Mouse (Mus musculus) kidney, adult 8-10 months (tissue): ENCODE results near the gene Gal.

Experiments
- DNase-seq, 2 experiments: peaks; one replicate each; pipeline ENCODE4 v3.0.0; 2022

The Gal gene

DNA sequence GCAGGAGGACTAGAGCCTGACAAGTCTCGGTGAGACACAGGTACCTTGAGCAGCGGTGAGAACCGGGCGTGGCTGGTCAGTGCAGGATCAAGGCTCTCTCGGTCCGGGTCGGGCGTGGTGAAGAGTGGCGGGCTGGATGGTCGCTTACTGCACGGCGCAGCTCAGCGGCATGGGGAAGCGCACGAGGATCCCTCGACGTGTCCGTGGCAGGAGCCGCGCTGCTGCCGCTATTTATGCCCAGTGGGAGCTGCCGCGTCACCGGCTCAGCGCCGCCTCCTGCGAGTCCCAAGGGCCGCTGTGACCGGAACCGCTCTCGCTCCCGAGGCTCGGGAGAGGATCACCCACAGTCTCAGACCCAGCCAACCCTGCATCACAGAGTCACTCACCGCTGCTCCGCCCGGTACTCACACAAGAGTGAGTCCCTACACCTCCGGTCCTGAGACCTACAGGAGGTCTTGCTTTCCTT is at the start of gene Gal:
Gal (minus strand) TSS at position 277 of the 466 bp plus-strand sequence.
- DNase-seq, result peak in 1 of 2 experiments; percentile 2

DNA sequence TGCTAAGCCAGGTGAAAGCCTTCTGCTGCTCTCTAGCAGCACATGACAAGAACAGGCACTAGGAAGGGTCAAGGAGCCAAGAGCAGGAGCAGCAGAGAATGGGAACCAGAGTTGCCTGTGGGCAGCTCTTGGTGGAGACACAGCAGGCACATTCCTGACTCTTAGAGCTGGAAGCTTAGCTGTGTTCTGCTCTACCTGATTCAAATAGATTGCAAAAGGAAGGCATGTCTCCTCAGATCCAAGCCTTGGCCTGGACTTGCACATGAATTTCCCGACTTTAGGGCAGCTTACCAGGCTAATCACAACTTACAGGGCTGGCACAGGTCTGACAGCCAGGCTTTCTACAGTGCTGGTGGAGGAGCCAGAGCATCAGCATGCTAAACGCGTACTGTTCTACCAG is 45.6 kb upstream of the Gal start:
- DNase-seq, result no peak

DNA sequence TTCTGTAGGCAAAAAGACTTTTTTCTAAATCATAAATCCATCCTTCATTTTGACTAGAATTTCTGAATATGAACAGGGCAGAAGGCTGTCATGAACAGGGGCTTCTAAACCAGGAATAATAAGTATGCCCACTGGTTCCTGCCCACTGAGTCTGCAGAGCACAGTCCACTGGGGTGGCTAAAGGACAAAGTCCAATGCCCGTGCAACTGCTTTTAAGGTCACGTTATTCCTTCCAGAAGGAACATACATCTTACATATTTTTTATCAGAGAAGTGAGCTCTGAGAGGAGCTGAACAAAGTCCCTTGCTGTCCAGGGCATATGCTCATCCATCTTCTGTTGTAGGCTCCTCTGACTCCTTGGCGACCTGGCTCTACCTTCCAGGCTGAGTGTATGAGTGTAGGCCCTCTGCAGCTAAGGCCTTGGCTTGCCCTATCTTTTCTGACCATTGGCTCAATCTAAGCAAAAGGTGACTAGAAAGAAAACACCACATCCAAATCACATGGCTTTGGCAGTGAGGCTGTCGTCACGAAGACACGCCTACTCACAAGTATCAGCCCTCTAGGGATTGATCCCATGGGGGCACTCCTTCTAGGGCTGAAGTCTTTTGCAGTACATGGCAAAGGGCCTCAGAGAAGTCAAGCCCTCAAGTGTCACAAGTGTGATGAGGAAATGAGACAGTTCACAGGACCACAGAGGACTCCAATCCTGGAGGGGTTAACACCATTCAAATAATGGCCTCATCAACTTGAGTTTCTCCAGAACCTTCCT is 44.2 kb upstream of the Gal start:
- DNase-seq, result peak in 1 of 2 experiments; percentile 28

DNA sequence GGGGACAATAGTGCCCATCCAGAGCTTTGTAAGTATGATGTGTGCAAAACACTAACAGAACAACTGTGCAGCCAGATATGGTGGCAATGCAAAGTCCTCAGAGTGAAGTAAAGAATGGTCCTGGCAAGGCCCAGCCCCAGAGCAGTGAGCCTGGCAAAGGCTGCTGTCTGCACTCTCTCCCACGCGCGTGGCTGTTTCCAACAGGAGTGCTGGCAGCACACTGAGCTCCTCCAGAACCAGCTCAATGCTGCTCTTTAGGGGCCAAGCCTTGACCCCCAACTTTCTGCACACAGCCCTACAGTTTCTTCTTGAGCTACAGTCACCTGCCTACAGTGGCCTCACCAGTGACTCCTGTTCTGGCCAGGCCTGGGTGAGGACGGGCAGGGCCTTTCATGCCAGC is 43.4 kb upstream of the Gal start:
- no peak for DNase-seq

DNA sequence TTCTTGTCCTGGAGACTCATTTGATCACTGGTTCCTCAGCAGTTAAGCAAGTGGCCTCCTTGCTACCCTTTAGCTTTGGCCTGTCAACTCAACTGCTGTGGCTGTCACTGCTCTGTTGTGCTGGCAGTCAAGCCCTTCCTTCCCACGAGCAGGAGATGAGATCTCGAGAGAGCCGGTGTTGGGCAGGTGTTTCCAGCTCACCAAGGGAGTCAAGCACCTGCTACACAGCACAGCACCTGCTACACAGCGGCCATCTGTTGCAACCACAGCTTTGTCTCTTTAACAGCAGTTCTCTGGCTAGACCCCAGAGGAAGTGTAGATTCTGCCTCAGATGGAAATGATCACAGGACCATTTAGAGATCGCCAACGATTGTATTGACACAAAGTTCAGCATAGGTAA is 37.3 kb upstream of the Gal start:
- no peak for DNase-seq

DNA sequence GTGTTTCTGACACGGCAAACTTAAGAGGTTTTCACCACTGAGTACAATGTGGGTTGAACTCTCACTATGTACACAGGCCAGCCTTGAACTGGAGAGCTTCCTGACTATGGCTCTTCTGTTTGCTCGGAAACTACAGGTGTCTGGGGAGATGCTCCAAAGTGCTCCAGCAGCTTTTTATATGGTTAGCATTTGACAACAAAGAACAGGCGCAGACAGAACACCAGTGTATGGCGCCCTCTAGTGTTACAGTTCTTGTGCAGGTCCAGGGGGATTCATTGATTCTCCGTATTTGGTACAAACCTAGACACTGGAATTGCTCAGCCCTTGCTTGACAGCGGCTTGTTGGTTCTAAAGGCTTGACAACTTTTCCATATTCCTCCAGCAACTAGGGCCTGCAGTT is 36.8 kb upstream of the Gal start:
- peak; percentile 54 to 62 for DNase-seq

DNA sequence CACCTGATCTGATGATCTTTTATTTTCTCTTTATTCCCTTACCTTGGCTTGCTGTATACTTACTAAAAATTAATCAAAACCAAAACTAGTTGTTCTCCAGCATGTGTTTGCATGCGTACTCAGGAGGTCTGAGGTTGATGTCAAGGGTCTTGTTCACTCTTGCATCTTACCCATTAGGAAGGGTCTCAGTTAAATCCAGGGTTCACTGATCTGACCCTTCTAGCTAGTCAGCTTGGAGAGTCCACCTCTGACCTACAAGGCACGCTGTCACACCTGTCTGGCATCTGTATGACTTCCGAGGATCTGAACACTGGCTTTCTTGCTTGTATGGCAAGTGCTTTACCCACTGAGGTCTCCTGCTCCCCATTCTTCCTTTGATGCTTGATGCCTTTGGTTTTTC is 36.4 kb upstream of the Gal start:
- DNase-seq, result no peak

DNA sequence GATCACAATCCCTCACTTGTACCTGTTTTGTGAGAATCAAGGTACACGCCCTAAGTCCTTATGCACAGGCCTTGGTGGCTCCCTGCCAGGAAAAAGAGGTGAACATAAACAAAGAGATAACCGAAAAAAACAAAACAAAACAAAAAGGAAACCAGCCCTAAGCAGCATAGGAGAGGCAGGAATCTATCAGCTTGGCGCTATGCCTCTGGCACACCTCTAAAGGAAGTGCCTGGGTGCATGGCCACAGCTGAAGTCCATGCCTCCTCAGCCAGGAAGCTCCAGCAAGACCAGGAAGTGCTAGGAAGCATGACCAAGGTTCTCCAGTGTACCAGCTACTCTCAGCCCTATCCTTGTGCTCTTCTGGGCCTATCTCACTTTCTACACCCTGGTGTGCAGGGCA is 34.9 kb upstream of the Gal start:
- no peak for DNase-seq

DNA sequence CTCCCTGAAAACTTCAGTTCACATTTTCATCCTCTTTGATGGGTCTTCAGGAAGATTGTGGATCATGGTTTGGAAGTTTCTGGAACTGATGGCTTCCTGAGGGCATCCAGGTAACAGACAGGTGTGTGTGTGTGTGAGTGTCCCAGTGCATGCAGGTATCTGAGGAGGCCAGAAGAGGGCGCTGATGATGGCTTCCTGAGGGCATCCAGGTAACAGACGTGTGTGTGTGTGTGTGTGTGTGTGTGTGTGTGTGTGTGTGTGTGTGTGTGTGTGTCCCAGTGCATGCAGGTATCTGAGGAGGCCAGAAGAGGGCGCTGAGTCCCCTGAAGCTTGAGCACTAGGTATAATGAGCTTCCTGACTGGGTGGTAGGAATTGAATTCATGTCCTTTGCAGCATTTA is 33.0 kb upstream of the Gal start:
- DNase-seq, result no peak

DNA sequence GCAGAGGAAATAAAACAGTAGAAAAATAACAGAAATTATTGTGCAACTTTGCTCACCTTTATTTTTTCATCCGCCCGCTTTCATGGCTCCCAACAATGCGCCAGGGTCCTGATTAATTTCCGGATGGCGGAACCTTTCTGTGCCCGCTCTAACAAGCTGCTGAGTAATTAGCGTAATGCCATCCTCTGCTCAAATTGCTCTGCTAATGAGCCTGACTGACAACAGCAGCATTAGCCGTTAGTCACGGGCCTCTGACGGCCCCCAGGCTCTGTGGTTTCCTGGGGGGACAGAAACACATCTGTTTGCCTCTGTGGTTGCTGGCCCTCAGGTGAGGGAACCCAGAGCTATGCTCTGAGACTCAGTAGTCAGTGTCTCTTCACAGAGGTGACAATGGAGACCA is 26.7 kb upstream of the Gal start:
- no peak for DNase-seq

DNA sequence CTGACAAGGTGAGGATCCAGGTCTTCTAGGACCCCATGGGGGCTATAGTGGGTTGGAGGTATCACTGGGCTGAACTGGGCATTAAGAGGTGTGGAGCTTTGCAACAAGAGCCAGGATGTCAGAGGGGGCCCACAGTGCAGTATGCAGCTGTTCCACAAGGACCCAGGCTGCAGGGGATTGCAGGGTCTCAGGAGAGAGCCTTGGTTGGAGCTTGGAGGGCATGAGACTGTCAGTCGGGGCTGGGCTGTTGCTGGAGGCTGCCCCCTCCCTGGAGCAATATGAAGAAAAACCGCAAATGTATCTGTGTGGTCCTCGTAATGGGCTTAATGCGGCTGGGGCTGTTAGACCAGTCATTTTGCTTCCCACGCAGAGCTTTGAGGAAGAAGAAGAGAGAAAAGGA is 26.3 kb upstream of the Gal start:
- no peak for DNase-seq

DNA sequence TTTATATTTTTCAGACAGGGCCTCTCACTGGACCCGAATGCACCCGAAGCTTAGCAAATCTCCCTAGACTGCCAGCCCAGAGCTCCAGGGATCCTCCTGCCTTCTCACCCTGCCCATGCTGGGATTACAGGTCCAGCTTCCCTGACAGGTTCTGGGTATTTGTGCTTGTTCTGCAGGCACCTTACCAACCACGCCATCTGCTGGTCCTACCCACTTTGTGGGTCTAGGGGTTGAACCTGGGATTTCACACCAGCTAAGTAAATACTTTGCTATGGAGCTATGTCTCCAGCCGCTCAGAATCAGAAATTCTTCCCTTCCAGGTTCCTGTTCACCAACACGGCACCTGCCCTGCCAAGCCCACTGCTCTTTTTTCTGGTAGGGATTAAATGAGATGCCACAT is 23.6 kb upstream of the Gal start:
- DNase-seq, result no peak

DNA sequence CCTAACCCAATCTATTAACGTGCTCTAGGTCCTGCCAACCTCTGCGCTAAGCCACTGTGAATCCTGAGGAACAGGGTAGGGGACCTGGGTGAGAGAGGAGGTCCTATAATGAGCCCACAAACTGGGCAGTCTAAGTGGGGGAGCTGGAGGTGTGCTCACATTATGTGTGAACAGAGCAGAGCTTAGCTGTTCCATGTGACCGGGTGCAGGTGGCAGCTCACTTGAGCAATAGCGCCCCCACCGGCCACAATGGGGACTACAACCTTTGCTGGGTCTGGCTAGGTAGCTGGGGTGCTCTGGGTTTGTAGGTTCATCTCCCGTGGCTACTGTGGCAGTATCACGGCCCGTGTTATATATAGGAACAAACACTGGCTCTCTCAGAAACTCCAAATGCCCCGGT is 22.5 kb upstream of the Gal start:
- DNase-seq, result peak in 1 of 2 experiments; percentile 34

DNA sequence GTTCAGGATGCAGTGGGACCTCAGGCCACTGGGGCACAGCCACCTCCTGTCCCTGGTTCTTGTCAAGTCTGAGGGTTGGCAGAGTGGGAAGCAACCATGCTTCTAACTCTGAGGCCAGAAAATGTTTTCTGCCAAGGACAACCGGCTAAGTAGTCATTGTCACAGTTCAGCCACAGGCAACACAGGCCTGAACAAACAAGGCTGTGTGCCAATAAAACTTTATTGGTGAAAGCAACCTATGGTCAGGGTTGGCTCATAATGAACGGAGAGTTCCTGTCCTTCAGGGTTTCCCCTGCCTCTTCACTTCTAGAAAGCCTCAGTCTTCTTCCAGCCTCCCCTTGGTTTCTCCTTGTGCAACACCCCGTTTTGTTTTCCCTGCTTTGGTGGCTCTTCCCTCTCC is 21.5 kb upstream of the Gal start:
- no peak for DNase-seq

DNA sequence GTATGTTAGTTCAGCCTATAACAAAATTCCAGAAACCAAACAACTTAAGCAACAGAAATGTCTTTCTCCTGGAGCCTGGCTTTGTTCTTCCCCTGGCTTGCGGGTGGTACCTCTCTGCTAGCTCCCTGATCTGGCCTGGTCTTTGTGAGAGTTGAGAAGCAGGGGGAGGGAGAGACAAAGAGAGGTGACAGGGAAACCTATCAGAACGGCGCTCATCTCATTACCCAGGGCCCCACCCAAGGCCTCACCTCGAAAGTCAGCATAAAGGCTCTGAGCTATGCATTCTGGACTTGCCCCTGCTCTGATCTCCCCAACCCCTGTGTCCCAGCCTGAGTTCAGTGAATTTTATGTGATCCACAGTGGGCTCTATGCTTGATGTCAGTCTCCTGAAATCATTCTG is 20.3 kb upstream of the Gal start:
- no peak for DNase-seq

DNA sequence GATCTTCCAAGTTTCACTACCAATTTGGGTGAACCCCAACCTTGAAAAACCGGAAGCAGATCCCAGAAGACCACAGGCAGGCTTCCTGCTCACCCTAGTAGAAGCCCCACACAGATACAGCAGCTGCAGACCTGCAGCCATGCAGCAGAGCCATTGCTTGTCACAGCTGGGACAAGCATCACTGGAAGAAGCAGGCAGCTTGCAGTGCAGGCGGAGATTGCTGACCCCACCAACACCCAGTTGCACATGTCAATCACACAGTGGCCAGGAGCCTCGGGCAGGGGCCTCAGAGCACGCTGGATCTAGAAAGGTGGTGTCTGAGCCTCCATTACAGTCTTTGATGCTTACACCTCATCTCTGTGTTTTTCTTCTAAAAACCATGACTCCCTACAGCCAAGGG is 19.8 kb upstream of the Gal start:
- DNase-seq, result no peak

DNA sequence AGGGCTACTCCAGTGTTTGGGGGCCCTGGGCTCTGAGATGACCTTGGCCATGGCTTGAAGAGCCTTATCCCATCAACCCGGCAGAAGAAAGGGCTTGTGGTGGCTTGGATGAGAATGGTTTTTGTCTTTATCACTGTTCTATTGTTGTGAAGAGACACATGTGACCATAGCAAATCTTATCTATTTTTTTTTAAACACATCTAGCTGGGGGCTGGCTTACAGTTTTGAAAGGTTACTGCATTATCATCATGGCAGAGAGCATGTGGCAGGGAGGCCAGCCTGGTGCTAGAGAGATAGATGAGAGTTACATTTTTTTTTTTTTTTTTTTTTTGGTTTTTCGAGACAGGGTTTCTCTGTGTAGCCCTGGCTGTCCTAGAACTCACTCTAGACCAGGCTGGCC is 17.6 kb upstream of the Gal start:
- no peak for DNase-seq

DNA sequence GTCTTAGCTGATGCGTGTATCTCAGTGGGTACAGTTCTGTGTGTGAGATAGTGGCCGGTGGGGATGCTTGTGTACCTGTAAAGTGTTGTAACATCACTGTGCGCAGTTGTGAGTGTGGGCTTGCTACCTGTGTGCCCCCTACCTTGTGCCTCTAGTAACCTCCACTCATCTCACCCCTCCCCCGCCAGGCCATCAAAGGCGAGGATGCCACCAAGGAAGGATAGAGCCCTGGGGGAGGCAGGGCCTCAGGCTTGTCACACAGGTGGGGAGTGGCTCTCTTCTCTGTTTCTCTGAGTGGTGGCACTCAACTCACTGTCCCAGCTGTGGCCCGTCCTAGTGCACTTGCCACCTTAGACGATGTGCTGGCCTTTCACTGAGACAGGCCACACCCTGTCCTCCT is 16.7 kb upstream of the Gal start:
- no peak for DNase-seq

DNA sequence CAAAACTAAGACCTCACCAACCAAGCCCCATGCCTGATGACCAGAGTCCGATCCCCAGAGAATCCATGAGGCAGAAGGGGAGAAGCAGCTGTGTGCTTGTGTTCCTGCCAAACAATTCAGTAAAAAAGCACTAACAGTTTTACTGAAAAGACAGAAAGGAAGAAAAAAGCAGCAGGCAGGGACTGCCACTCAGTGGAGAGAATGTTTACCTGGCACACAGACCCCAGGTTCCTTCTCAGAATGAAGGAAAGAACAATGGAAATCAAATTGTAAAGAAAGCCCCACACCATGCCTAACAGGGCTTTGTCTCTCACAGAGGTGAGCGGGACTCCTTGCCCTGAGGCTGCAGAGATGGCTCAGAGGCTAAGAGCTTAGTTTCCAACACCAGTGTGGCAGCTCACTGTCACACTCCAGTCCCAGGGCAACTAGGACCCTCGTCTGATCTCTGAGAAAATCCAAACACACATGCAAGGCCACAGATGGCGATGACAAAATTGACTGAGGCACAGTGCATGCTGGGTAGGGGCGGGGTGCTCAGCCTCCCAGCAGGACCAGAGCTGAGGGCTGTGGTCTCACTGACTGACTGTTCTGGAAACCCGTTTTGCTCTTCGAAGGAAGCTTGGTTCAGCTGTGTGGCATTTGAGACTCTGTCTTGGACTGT is 14.9 kb upstream of the Gal start:
- DNase-seq, result no peak

DNA sequence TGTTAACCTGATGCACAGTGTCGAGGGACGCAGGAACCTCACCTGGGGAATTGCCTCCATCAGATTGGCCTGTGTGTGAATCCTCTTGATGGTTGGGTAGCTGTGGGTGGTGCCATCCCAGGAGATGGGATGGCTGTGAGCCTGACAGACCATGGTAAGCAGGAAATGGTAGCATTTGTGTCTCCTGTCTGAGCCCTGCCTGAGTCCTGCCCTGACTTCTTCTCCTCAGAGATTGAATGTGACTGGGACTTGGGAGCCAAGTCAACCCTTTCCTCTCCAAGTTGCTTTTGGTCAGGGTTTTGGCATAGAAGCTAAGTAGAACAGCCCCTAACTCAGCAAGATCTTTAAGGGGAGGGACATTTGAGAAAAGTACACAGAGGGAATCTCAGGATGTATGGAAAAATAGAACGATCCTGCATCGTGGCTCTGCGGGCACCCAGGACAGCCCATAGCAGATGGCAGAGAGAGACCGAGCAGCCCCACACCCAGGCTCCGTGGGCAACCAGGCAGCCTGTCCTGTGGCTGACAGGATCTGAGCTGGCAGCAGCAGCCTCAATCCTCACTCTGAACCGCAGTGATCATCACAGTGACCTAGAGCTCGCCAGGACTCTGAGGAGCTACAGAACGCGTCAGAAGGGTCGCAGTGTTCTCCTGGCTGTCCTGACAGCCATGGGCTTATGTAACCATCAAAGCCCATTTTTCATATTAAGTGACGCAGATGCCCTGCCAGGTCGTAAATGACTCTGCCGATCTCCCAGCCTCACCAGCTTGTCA is 13.9 kb upstream of the Gal start:
- DNase-seq, result no peak

DNA sequence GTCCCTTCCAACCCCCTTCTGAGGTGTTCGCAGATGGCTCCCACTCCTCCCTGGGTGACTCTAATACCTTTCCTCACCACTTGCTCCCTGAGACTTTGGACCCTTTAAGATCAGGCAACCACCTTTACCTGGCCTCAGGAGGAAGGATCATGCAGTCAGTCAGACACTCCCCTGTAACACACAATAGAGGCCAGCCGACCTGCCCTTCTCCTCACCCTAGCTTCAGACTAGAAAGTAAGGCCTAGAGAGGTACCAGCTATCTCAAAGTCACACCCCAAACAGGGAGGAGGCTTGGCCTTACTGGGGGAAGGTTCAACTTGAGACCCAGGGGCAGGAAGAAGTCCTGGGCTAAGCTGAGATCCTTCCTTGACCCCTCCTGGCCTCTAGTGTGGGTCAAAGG is 9.9 kb upstream of the Gal start:
- DNase-seq, result no peak

DNA sequence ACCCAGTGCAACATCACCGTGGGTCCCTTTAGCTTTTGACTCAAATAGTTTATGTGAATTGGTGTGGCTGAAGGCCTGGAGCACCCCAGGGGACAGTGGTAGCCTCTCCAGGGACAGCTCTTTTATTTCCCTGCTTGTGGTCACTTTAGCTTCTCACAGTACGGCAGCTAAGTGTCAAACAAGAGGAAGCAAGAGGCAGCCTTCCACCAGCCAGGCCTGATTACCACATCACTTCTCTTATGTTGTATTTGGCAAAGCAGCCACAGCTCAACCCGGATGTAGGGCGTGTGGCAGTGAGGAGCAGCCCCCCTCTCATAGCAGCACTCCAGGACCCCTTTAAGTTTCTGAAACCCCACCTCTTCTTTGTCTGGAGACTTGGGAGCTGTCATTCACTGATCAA is 8.6 kb upstream of the Gal start:
- DNase-seq, result no peak

DNA sequence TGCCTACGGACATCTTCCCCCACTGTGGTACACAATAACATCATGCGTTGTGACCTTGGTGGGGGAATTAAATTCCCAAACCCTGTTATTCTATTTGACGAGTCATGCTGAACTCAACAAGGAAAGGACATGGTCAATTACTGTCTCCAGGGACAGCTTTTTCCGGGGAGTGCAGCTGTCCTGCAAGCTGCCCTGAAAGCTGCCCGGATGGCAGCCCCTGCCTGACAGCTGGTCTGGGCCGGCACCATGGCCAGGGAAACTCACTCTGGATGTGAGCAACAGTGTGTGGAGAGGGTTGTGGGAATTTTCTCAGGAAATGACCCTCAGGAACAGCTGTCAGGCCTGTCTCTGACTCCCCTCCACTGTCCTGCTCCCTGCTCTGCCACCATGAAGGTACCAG is 8.1 kb upstream of the Gal start:
- DNase-seq, result no peak

DNA sequence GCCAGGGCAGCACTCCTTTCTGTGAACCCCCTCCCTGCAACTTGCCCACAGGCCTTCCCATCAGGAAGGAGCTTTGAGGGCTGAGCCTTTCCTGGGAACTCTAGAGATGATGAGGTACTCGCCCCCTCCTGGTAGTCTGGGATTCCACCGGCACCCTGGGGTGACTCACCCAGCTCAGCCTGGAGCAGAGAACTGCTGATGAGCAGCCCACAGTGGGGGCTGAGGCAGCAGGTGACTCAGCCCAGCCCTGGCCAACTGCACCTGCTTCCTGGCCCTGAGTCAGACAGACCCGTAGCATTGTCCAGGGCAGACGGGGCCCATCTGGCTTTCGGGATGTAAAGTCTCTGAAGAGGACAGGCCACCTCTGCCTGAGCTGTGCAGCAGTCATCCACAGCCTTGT is 4.9 kb upstream of the Gal start:
- DNase-seq, result no peak
